Mouse (Mus musculus) embryo, embryonic 11.5 days (tissue): Measurements from ENCODE around the gene Hfe.
"Not testable (repeated sequence)": the region's sequence is repeated elsewhere in the genome, so short reads cannot be mapped to it uniquely, and the experiment has no call there.

Experiments
- DNase-seq: peaks from one replicate; pipeline ENCODE4 v3.0.0-alpha.2; 2012; ENCODE audit warnings: low read depth, low spot score

Hfe gene

DNA sequence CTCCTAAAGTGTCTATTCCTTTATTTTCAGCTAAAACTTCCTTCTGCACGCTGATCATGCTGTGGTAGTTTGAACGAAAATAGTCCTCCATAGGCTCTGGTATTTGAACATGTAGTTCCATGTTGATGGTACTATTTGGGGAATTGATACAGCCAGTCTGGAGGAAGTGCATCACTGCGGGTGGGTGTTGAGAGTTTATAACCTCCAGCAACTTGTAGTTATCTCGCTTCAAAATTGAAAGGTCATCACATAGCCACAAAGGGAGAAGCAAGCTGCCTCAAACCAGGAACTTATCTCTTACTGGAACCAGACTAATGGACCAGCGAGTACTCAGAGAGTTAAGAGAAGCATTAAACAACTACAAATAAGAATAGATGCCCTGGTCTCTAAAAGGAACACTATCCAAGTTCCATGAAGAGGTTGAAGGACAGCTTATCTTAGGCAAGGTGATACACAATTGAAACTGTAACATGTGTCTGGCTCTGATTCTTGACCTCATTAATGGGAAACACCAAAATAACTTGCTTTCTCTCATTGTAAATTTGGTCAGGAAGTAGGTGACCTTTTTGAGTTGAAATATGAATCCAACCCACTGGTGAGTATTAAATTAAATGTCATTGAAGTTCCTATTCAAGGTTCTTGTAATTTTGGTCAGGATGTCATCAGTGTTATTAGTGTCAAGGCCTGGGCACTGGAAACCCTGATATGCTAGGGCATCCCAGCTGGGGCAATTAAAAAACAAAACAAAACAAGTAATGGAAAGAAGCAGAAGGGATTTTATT lies 5.8 kb upstream of the Hfe start:
- no peak for DNase-seq

DNA sequence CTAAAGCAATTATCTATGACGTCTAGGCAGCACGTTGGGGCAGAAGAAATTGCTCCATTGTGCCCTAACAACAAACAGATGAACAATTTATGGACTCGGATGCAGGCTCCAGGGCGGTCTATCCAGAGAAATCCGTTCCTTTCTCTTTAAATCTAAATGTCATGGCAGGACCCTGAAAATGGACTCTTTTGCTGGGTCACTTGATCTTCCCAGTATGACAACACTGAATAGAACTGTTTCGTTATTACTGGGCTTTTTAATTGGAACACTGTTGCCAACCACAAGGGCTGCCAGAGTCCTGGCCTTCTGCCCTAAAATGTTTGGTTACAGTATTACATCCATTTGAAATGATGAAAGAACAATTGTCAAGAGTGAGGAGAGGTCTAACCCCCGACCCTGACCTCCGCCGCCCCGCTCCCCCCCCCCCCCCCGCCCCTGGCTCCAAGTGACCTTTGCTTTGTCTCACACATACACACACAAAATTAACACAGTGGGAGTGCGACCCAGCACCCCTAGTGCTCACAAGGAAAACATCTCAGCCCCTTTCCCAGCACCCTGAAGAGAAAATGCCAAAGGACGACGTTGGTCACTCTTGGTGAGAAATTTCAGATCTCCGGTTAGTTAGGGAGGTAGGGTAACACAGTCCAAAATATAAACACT lies 810 bp downstream of the Hfe start:
- no peak for DNase-seq

DNA sequence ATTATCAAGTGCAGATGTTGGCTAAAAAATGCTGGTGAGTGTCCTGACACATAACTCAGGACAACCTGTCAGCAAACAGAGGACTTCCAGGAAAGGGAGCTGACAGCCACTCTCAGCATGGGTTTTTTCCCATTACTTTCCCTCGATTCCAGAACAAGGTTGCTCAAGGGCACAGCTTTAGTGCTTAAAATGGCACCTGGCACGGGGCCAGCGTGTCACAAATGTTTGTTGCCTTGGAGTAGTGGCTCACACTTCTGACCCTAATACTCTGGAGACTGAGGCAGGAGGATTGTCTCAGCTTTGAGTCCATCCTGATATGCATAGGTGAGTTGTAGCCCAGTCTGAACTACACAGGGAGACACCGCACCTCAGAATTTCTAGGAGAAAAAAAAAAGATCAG lies 2.0 kb downstream of the Hfe start:
- no peak for DNase-seq

DNA sequence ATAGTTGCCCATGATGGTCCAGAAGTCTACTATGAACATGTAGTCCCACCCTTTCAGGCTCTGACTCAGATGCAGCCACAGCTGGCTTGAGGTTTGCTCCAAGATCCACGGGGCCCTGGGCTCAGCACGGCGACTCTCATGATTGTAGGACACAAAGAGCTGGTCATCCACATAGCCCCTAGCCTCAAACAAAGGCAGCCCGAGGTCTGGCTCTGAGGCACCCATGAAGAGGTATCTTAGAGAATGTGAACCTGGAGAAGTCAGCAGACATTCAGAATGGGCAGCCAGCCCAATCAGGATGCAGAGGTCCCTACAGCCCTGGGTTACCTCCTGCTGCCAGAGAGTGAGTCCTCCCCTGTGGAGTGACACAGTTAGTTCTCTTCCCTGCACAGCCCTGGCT lies 2.6 kb downstream of the Hfe start:
- no peak for DNase-seq

DNA sequence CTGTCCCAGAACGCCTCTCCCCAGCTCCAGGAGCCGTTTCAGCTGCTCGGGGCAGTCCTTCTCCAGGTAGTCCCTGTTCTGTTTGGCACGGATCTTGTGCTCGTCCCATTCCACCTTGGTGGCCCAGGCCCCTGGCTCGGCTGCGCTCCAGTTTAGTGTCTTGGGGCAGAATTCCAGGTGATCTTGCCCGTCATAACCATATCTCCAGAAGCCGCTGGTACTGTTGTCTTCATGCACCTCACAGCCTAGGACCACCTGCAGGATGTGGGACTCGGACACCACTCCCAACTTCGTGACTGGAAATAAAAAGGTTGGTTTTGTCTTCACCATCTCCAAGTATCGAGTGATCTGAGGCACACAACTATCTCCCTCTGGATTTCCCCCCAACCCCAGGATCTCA lies 3.9 kb downstream of the Hfe start:
- no peak for DNase-seq

DNA sequence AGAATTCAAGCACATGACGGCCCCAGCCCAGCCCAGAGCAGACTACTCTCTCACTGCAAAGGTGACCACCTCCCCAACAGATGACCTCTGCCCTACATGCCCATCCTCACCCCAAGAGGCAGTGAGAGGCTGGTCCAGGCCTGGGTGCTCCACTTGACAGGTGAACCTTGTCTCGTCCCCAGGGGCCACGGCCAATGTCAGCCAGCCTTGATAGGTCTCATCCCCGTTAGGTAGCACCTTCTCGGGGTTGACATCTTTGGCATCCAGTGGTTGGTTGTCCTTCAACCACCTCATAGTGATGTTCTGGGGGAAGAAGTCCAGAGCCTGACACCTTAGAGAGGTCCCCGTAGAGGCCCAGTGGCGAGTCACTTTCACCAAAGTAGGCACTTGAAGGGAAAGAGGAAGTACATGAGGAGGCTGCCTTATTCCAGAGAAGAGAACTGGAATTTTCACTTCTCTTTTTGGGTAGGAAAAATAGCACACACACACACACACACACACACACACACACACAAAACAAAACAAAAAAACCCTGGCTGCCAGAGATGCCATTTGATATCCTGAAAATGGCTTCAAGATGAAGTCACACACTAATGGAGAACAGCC lies 4.8 kb downstream of the Hfe start:
- no peak for DNase-seq

DNA sequence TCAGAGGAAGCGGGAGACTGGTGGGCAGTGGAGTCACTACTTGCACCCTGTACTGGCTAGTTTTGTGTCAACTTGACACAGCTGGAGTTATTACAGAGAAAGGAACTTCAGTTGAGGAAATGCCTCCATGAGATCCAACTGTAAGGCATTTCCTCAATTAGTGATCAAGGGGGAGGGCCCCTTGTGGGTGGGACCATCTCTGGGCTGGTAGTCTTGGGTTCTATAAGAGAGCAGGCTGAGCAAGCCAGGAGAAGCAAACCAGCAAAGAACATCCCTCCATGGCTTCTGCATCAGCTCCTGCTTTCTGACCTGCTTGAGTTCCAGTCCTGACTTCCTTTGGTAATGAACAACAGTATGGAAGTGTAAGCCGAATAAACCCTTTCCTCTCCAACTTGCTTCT lies 7.9 kb downstream of the Hfe start:
- DNase-seq = not testable (repeated sequence)

DNA sequence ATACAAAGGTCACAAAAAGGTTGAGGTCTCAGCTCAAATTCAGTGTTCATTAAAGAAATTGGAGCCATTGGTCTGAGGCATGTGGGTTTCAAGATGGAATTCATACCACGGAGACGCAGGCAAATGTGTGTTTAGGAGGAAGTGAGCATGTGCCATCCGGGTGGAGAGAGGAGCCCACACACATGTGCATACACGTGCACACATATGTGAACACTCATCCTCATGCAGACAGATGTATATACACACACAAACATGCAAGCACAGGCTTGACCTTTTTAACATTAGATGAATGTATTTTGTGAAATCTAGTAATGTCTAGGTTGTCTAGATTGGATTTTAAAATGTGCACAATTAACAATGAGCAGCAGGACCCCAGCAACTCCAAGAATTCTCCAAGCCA lies 8.4 kb downstream of the Hfe start:
- no peak for DNase-seq

DNA sequence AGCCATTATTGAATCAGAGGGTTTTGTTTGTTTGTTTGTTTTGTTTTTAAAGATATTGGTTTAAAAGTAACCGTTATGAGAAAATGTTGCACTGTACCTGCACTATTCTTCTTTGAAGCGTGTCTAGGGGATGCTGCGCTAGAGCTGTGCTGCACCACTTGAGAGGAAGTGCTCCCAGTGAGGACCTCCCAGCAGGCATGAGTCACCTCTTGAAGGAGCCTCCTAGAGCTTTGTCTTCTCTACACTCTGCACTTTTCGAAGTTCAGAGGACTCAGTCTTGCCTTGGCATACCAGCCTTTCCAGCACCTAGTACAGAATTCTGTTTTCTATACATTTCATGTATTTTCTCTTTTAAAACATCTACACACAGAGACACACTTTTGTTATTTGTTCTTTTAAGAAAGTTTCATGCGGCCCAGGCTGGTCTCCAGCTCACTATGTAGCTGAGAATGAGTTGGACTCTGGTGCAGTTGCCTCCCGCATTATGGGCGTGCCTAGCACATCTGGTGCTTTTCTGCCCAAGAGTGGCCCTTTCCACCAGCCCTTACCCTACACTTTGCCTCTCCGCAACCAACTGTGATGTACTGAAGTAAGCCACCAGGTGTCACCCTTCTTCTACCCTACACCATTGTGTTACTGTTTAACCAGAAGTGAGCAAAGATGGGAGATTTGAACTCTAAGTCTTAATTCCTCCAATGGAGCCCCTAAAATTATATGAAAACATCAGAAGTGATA lies 9.7 kb downstream of the Hfe start:
- peak; percentile 75 for DNase-seq

DNA sequence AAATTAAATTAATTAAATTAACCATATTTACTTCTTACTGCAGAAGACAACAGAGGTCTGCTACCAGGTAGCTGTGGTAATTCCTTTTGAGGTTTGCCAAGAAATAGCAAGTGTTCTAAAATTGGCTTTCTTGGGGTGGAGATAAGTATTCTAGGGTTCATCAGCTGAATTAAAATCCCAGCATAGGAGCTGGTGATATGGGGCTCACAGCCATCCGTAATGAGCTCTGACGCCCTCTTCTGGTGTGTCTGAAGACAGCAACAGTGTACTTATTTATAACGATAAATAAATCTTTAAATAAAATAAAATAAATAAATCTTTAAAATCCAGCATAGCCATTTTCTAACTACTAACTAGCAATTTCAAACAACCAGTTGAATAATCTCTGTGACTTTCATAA lies 10.9 kb downstream of the Hfe start:
- DNase-seq = no peak

DNA sequence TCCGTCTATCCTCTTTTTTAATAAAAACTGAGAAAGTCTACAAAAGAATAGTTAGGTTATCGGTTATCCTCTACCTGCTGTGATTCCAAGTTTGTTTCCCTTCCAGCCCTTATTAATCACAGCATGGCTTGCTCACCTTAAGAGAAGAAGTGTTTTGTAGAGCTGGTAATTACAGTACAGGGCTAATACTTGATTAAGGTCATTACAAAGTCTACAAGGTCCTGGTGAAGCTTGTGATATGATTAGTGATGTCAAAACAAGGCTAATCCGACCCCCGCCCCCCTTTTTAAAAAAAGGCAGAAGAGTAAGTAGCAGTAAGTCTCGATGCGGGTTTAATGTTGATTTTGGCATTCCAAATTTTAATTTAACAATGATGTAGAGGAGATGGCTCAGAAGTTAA lies 11.7 kb downstream of the Hfe start:
- DNase-seq = no peak

DNA sequence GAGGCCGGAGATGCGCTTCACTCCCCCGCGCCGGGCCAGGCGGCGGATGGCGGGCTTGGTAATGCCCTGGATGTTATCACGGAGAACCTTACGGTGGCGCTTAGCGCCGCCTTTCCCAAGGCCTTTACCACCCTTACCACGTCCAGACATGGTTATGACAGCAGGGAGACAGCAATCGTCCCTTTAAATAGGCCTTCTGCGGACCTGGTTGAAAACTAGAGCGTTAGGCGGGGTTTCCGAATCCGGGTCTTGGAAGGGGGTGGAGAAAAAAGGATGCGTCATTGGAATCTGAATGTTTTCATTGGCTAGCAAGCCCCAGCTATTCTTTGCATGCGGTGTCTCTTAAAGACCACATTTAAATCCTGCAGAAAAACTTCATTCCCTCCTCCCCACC lies 12.4 kb downstream of the Hfe start, which contains the start of gene Hist1h4c:
Hist1h4c (minus strand) TSS at position 155 of the 394 bp plus-strand sequence.
- DNase-seq = peak; percentile 96

DNA sequence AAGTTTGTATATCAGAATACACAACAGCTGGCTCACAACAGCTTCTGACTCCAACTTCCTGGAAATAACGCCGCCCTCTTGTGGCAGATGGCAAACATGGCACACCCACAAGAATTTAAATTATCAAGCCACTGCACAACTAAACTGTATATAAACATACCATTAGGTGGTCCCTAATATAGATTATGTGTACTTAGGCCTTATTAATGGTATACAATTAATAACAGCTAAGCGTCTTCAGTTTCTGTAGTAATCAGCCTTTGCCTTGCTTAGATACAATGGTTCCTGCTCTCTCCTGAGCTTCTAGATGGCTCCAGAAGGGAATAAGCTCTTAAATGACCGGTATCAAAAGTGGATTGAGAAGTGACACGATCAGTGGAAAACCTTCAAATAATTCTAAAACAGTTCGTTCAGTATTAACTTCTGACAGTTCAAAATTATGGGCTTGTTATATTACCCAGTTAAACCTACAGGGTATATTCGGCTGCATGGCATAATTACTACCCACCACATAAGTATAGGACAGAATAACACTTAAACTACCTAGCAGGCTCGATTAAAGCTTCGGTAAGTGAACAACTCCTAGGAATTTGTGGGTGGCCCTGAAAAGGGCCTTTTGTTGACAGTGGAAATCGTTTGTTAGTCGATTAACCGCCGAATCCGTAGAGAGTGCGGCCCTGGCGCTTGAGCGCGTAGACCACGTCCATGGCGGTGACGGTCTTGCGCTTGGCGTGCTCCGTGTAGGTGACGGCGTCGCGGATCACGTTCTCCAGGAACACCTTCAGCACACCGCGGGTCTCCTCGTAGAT lies 13.0 kb downstream of the Hfe start:
- no peak for DNase-seq

DNA sequence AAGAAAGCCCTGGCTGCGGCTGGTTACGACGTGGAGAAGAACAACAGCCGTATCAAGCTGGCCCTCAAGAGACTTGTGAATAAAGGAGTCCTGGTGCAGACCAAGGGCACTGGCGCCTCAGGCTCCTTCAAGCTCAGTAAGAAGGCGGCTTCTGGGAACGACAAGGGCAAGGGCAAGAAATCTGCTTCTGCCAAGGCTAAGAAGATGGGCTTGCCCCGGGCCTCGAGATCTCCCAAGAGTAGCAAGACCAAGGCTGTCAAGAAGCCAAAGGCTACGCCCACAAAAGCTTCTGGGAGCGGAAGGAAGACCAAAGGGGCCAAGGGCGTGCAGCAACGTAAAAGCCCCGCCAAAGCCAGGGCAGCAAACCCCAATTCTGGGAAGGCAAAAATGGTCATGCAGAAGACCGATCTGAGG lies 14.6 kb downstream of the Hfe start:
- no peak for DNase-seq

DNA sequence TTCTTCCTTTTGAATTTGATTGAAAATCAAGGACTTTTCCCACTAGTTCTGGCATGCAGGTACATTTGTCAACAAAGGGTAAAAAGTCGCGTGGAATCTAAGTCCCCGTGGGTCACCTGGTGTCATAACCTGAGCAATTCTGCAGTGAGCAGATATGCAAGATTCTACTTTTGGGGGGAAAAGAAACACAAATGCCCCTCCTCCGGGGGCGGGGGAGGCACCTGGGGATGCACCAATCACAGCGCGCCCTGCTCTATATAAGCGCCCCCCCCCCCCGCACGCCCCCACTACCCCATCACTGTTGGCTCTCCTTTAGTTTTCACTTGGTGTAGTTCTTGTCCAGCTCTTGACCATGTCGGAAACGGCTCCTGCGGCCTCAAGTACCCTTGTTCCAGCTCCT lies 15.1 kb downstream of the Hfe start, which contains the start of gene Hist1h1t:
Hist1h1t (plus strand) TSS at position 301 of the 400 bp plus-strand sequence.
- DNase-seq = no peak

DNA sequence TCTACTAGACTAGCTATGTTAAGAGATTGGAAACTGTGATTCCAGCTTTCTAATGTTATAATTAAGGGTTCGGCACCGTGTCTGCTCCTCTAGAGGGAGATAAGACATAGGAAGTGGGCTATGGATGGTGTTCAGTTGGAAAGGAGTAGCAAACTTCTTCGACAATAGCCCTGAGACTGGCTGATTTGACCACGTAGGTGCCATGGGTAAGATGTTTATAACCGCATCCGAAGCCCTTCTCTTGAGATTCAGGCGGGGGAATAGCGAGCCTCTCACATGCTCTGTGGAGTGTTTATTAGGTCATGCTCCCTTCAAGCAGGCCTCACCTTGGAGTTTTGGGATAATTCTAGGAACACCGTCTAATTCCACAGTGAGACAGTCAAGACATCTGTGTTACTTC lies 15.7 kb downstream of the Hfe start:
- DNase-seq = no peak

DNA sequence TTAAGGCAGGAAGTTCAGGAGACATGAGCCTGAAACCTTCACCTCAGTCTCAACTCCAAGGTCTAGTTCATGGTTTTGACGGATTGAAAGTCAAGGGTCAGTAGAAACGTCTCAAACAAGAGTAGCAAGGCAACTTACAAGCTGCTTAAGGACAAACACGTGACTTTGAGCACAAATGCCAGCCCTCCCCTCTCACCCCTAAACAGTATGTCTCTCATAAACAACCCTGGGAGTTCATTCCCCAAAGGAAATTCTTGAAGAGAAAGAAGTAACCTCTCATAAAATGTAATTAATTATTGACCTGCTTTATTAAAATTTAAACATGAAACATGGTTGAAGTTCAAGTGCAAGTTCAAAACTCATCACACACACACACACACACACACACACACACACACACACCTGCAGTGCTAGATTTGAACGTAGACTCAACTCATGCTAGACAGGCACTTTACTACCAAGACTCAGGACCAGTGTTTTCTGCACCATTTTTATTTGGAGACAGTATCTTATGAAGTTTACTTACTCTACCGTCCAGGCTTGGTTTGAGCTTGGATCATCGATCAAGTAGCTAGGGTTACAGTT lies 16.7 kb downstream of the Hfe start:
- no peak for DNase-seq

DNA sequence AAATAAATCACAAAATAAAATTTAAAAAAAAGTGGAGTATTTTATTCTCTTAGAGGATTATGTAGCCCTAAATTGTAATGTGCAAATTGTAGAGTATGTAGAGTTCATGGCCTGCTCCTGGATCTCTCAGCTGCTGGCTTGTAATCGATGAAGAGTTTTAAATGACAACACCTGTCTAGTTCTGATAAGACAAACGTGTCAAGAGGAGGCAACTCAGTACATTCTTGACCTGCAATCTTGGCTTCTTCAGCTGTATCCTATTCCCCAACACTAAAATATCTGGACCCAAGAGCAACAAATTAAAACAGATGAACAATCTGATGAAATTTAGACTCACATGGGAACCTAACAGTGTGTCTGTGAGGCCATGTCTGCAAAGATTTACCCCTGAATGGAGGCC lies 21.2 kb downstream of the Hfe start:
- DNase-seq = no peak

DNA sequence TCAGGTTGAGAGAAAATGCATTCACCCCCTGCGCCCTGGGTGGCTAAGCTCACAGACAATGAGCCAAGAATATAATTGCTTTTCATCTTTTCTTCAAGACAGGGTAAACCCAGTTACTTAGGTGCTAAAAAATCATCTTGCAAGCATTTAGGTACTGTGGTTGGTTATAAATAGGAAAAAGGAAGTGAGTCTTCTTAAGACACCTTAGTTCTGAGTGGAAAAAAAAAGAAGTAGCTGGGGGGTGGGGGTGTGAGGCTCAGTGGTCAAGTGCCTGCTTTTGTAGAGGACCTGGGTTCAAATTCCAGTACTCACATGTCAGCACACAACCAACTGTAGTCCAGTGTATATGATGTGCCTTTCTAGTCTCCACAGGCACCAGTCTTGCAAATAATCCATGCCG lies 21.7 kb downstream of the Hfe start:
- no peak for DNase-seq

DNA sequence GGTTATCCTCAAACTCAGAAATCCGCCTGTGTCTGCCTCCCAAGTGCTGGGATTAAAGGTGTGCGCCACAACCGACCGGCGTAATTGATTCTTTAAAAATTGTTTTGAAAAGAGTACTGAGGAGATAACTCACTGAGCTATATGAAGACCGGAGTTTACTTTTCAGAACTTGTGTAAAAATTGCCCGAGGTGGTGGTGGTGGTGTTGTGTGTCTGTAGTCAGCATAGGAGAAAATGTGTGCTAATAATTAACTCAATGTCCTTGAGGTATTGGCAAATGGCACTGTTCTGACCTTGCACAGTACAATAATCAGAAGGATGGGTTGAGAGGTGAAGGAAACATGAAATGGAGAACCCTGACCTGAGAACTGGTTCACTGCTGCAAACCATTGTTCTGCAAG lies 22.7 kb downstream of the Hfe start:
- no peak for DNase-seq

DNA sequence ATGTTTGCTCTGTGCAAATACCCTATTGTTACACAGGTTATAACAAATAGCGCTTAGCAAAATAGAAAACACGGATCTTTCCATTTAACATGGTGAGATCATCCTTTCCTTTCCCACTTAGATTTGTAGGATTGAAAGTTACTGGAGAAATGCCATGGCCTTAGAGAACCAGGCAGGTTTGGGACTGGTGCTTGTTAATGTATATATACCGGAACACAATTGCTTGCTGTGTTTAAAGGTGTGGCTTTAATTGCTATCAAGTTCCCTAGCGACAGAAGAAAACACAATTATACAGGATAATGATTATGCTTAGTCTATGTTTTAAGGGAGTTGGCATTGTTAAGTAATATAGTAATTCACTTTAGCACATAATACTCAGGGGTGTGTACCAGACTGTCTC lies 23.5 kb downstream of the Hfe start:
- no peak for DNase-seq
